Mouse (Mus musculus): Measurements from ENCODE around the gene Alg11. TPM values are rescaled to one million over a fixed set of nuclear protein-coding genes. Genes with fewer than 3 reads are reported as not detected.

The Alg11 gene
- polyA plus RNA-seq (2015; fragmentation: Nextera tagmentation; extraction: Ambion mirVana) = 7.8 and 8.7 TPM in 2 replicates

DNA sequence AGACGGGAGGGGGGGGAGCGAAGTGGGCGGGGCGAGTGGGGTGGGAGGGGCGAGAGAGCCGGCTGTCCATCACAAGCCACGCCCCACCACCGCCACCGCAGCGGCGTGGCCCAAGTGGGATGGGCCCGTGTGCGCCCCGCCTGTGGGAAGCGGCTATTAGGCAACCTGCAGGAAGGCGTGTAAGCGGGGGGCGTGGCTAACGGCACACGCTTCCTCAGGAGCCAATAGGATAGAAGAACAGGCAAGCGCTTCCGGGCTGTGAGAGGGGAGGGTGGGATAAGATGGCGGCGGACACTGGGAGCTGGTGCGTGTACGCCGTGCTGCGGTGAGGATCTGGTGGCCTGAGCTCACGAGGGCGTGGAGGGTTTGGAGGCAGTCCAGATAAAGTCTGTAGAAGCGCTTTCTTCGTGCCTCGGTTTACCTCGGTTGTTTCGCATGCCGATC is at the start of gene Alg11:
Alg11 (plus strand) TSS at position 276 of the 444 bp plus-strand sequence.
- DNase-seq = peak; percentile 98
- Histone ChIP-seq H3K27me3 (ENCODE audit: insufficient read depth, low read length) (no peaks in the 10 kb centered on the region), H3K4me1 (ENCODE audit: insufficient read depth) (peaks cover 22% of the 10 kb centered on the region), H3K27ac (ENCODE audit: low read depth) (peak within 1 kb of the TSS; percentile 75), H3K4me3 (ENCODE audit: low read depth, low read length) (peak within 1 kb of the TSS; percentile 95), H3K9ac (replicated peaks) (peak within 1 kb of the TSS; percentile 86), H3K4me2 (ENCODE audit: low read depth, low read length) (peak within 1 kb of the TSS; percentile 92), H3K36me3 (replicated peaks; ENCODE audit: insufficient read depth, low read length) (peaks cover 11% of the 10 kb centered on the region), H3K9me3 (ENCODE audit: low read length) (no peaks in the 10 kb centered on the region)
- ATAC-seq = peak; percentile 99
- WGBS (ENCODE audit: insufficient replicate concordance) = under 1% methylated on average over 33 of the region's 36 CpGs
- TF ChIP-seq CTCF (IDR thresholded peaks at IDR 0.05; ENCODE audit: low read depth) = peak; percentile 38
- no peak for TF ChIP-seq EP300 (IDR thresholded peaks at IDR 0.05; ENCODE audit: low read depth)

DNA sequence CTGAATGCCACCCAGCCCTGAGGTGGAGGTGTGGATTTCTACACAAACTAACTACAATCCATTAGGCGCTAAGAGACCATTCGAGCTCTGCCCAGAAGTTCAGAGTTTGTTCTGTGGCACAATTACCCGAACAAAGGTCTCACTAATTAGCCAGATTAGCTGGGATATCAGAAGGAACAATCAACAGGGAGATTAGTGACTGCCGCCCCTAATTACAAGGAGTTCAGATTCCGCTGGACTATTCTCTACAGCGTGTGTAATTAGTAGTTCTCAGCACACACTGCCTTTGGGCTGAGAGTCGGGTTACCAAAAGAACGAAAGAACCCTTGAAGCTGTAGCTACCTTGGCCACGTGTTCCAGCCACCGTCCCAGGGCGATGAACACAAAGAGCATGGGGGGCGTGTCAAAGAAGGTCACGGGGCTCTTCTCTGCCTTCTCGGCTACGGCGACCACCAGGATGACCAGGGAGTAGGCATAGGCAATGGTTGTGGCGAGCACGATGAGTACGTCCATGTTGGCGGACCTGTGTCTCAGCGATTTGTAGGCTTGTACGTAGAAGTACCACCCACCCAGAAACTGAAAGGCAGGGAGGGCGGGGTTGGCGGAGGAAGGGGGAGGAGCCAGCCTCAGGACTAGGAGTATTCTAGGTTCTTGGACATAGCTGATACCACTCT is 47.4 kb upstream of the Alg11 start:
- ATAC-seq = no peak
- 81% methylated on average over 24 of the region's 24 CpGs for WGBS (ENCODE audit: insufficient replicate concordance)

GRCm38 (mm10) chr8:22017731-22018130 is 42.8 kb upstream of the Alg11 start:
- DNase-seq (no peak), ATAC-seq (no peak)
- WGBS (ENCODE audit: insufficient replicate concordance) = 83% methylated on average over 7 of the region's 7 CpGs
- TF ChIP-seq EP300 (IDR thresholded peaks at IDR 0.05; ENCODE audit: low read depth) (no peak), CTCF (IDR thresholded peaks at IDR 0.05; ENCODE audit: low read depth) (no peak)
- Histone ChIP-seq H3K4me1 (ENCODE audit: insufficient read depth) (no peaks in the 10 kb centered on the region), H3K27ac (ENCODE audit: low read depth) (no peak overlapping the region), H3K4me2 (ENCODE audit: low read depth, low read length) (no peak overlapping the region), H3K9me3 (ENCODE audit: low read length) (no peaks in the 10 kb centered on the region), H3K36me3 (replicated peaks; ENCODE audit: insufficient read depth, low read length) (peaks cover 8% of the 10 kb centered on the region), H3K27me3 (ENCODE audit: insufficient read depth, low read length) (no peaks in the 10 kb centered on the region), H3K9ac (replicated peaks) (no peak overlapping the region), H3K4me3 (ENCODE audit: low read depth, low read length) (no peak overlapping the region)

More for the DNA sequence above, 47.4 kb upstream of the Alg11 start:
- H3K9me3 ChIP-seq (ENCODE audit: low read length) = no peaks in the 10 kb centered on the region
- H3K4me2 ChIP-seq (ENCODE audit: low read depth, low read length) = no peak overlapping the region
- no peaks in the 10 kb centered on the region for H3K4me1 ChIP-seq (ENCODE audit: insufficient read depth)
- no peak overlapping the region for H3K4me3 ChIP-seq (ENCODE audit: low read depth, low read length)
- peaks cover 8% of the 10 kb centered on the region for H3K36me3 ChIP-seq (replicated peaks; ENCODE audit: insufficient read depth, low read length)
- H3K9ac ChIP-seq (replicated peaks) = no peak overlapping the region
- no peak overlapping the region for H3K27ac ChIP-seq (ENCODE audit: low read depth)
- TF ChIP-seq EP300 (IDR thresholded peaks at IDR 0.05; ENCODE audit: low read depth) (no peak), CTCF (IDR thresholded peaks at IDR 0.05; ENCODE audit: low read depth) (no peak)
- no peaks in the 10 kb centered on the region for H3K27me3 ChIP-seq (ENCODE audit: insufficient read depth, low read length)
- DNase-seq = no peak

GRCm38 (mm10) chr8:22019498-22019897 is 41.0 kb upstream of the Alg11 start:
- Histone ChIP-seq H3K9ac (replicated peaks) (no peak overlapping the region), H3K36me3 (replicated peaks; ENCODE audit: insufficient read depth, low read length) (peaks cover 8% of the 10 kb centered on the region), H3K9me3 (ENCODE audit: low read length) (no peaks in the 10 kb centered on the region), H3K4me3 (ENCODE audit: low read depth, low read length) (no peak overlapping the region), H3K4me2 (ENCODE audit: low read depth, low read length) (no peak overlapping the region), H3K27ac (ENCODE audit: low read depth) (0 out of 2 replicates have a peak overlapping the region, but pooled peaks have one; percentile 7), H3K27me3 (ENCODE audit: insufficient read depth, low read length) (no peaks in the 10 kb centered on the region), H3K4me1 (ENCODE audit: insufficient read depth) (no peaks in the 10 kb centered on the region)
- DNase-seq (no peak), ATAC-seq (no peak)
- 59% methylated on average over 5 of the region's 5 CpGs for WGBS (ENCODE audit: insufficient replicate concordance)
- TF ChIP-seq EP300 (IDR thresholded peaks at IDR 0.05; ENCODE audit: low read depth) (no peak), CTCF (IDR thresholded peaks at IDR 0.05; ENCODE audit: low read depth) (no peak)

DNA sequence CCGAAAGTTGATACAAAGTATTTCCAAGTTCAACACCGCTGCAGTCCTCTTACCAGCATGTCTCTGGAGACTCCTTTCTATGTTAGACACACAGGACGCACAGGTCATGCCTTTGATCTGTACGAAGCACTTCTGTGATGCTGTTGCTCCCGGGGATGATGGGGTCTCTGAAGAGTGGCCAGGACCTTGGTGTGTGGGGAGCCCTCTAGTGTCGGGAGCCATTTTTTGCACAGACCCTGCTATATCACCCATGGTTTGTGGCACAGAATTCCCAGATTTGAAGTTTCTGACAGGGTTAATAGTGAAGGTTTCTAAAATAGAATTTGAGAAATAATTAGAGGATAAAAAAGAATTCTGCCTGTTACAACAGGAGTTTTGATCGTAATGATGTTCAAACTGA is 38.3 kb upstream of the Alg11 start:
- H3K27me3 ChIP-seq (ENCODE audit: insufficient read depth, low read length) = no peaks in the 10 kb centered on the region
- WGBS (ENCODE audit: insufficient replicate concordance) = 51% methylated on average over 7 of the region's 7 CpGs
- H3K9me3 ChIP-seq (ENCODE audit: low read length) = no peaks in the 10 kb centered on the region
- no peak overlapping the region for H3K27ac ChIP-seq (ENCODE audit: low read depth)
- ATAC-seq (no peak), DNase-seq (no peak)
- no peak overlapping the region for H3K4me2 ChIP-seq (ENCODE audit: low read depth, low read length)
- no peaks in the 10 kb centered on the region; the same call in 1 of the 2 replicates for H3K4me1 ChIP-seq (ENCODE audit: insufficient read depth)
- no peak overlapping the region for H3K4me3 ChIP-seq (ENCODE audit: low read depth, low read length)
- TF ChIP-seq CTCF (IDR thresholded peaks at IDR 0.05; ENCODE audit: low read depth) (peak; percentile 21; the same call in 1 of the 2 replicates), EP300 (IDR thresholded peaks at IDR 0.05; ENCODE audit: low read depth) (no peak)
- peaks cover 3% of the 10 kb centered on the region; the same call in 1 of the 2 replicates for H3K36me3 ChIP-seq (replicated peaks; ENCODE audit: insufficient read depth, low read length)
- H3K9ac ChIP-seq (replicated peaks) = no peak overlapping the region

- H3K27me3 ChIP-seq (ENCODE audit: insufficient read depth, low read length) = no peaks in the 10 kb centered on the region
- ATAC-seq = no peak
- H3K4me1 ChIP-seq (ENCODE audit: insufficient read depth) = no peaks in the 10 kb centered on the region; the same call in 1 of the 2 replicates
- H3K27ac ChIP-seq (ENCODE audit: low read depth) = no peak overlapping the region
- no peak for DNase-seq
- H3K9me3 ChIP-seq (ENCODE audit: low read length) = no peaks in the 10 kb centered on the region
- H3K4me2 ChIP-seq (ENCODE audit: low read depth, low read length) = no peak overlapping the region
- peaks cover 2% of the 10 kb centered on the region for H3K36me3 ChIP-seq (replicated peaks; ENCODE audit: insufficient read depth, low read length)
- 57% methylated on average over 4 of the region's 4 CpGs for WGBS (ENCODE audit: insufficient replicate concordance)
- H3K9ac ChIP-seq (replicated peaks) = no peak overlapping the region
- H3K4me3 ChIP-seq (ENCODE audit: low read depth, low read length) = no peak overlapping the region
- TF ChIP-seq EP300 (IDR thresholded peaks at IDR 0.05; ENCODE audit: low read depth) (no peak), CTCF (IDR thresholded peaks at IDR 0.05; ENCODE audit: low read depth) (no peak)
Measured at GRCm38 (mm10) chr8:22025241-22025640, 35.3 kb upstream of the Alg11 start.
